Mouse (Mus musculus) brain, embryonic 14.5 days (tissue): ENCODE results near the gene Ptgdr2.

Source experiments
- CTCF ChIP-seq: fragments of 200-500 bp; IDR thresholded peaks from 2 replicates; pipeline ENCODE4 v1.5.1; 2012; ENCODE audit warnings: inconsistent platforms, mild to moderate bottlenecking, moderate library complexity, borderline replicate concordance; ENCODE audit not compliant: insufficient read depth, insufficient read length; ENCODE audit errors: extremely low read depth
- POLR2A ChIP-seq: fragments of 200-500 bp; IDR thresholded peaks from 2 replicates; pipeline ENCODE4 v1.6.1; 2012; ENCODE audit warnings: mild to moderate bottlenecking, inconsistent platforms, borderline replicate concordance; ENCODE audit not compliant: poor library complexity, insufficient read depth, insufficient read length, severe bottlenecking; ENCODE audit errors: extremely low read depth

DNA sequence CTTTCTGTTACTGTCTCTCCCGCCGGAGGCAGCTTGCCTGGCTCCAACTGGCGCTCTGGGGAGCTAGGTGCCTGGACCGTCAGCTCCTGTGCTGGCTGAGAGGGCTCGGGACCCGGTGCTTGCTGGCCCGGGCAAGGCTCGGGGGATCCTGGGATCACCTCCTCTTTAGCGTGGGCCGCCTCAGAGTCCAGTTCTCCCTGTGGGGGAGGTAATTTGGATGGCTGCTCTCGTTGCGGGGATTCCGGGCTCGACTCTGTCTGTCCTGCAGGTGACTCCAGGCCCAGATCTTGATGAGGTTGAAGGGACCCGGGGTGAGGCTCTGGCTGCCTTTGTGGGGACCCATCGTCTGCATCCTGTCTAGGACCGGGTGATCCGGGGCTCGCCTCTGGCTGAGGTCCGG is 11.5 kb downstream of the Ptgdr2 start:
- no peak for TF ChIP-seq CTCF
- no peak for TF ChIP-seq POLR2A
